Mouse (Mus musculus) myocyte (in vitro differentiated cells): ENCODE results near the gene Pnrc2.

Experiments
- MAX ChIP-seq: IDR thresholded peaks from one replicate; pipeline ENCODE4 v1.6.1; 2011; ENCODE audit warnings: low read depth, mild to moderate bottlenecking, control low read depth
- MYOD1 ChIP-seq, 3 experiments: IDR thresholded peaks; one replicate each; pipeline ENCODE4 v1.6.1; 2011; ENCODE audit warnings: control low read depth in 2 of 3, low read depth in 2 of 3, mild to moderate bottlenecking in 2 of 3, moderate library complexity in 1 of 3; ENCODE audit not compliant: insufficient read length in 2 of 3, control insufficient read depth in 1 of 3
- POLR2A ChIP-seq: IDR thresholded peaks from one replicate; pipeline ENCODE4 v1.6.1; 2011; ENCODE audit warnings: low read depth, mild to moderate bottlenecking, control low read depth, moderate library complexity; ENCODE audit not compliant: insufficient read length
- POLR2AphosphoS2 ChIP-seq: IDR thresholded peaks from one replicate; pipeline ENCODE4 v1.6.1; 2011; ENCODE audit warnings: low read depth, control low read depth; ENCODE audit not compliant: insufficient read length
- SRF ChIP-seq: IDR thresholded peaks from one replicate; pipeline ENCODE4 v1.6.1; 2011; ENCODE audit warnings: low read depth; ENCODE audit not compliant: control insufficient read depth, insufficient read length
- TCF12 ChIP-seq: IDR thresholded peaks from one replicate; pipeline ENCODE4 v1.6.1; 2011; ENCODE audit warnings: mild to moderate bottlenecking, control low read depth; ENCODE audit not compliant: poor library complexity, insufficient read depth, severe bottlenecking
- TCF3 ChIP-seq: IDR thresholded peaks from one replicate; pipeline ENCODE4 v1.6.1; 2011; ENCODE audit warnings: low read depth, control low read depth; ENCODE audit not compliant: insufficient read length
- USF1 ChIP-seq: IDR thresholded peaks from one replicate; pipeline ENCODE4 v1.6.1; 2011; ENCODE audit warnings: low read depth, mild to moderate bottlenecking, control low read depth, moderate library complexity

DNA sequence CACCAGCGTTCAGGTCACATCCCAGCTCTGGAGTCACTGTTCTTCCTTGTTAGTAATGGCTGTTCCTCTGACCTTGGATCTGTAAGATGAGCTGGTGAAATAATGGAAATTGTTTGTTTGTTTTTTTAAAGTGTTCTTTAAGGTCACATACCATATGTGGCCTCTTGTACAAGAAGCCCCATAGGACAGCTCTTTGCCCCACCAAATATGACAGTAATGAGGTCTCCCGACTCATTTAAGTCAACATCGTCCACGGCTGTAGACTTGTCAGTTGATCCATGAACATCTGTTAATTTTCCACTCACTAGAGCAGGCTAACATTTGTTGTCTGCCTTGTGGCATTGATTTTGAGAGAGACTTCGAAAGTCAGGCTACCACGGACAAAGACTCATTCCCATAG is 5.4 kb upstream of the Pnrc2 start:
- no peak for TF ChIP-seq USF1
- TF ChIP-seq POLR2A: no peak
- TF ChIP-seq TCF12: no peak
- no peak for TF ChIP-seq MAX
- TF ChIP-seq SRF: no peak
- no peak for TF ChIP-seq MYOD1 (IDR thresholded peaks at IDR 0.05; ENCODE audit: control insufficient read depth in 1 of 3, insufficient read length in 2 of 3, low read depth in 2 of 3)
- no peak for TF ChIP-seq POLR2AphosphoS2
- TF ChIP-seq TCF3: no peak
